Mouse (Mus musculus): Measurements from ENCODE around the gene Mchr1. TPM values are rescaled to one million over a fixed set of nuclear protein-coding genes. Genes with fewer than 3 reads are reported as not detected.

The Mchr1 gene
- polyA plus RNA-seq, 1 experiment, result 0.81 TPM

GRCm38 (mm10) chr15:81264392-81265095, 29.2 kb downstream of the Mchr1 start:
- H3K36me3 ChIP-seq (ENCODE audit: control insufficient read depth, insufficient read depth), result no peaks in the 10 kb centered on the region
- no peaks in the 10 kb centered on the region for H3K79me3 ChIP-seq (ENCODE audit: low read depth)
- no peak overlapping the region for H3ac ChIP-seq (ENCODE audit: control insufficient read depth, insufficient read length, low read depth)
- H3K79me2 ChIP-seq (ENCODE audit: control insufficient read depth, insufficient read depth), result no peaks in the 10 kb centered on the region
- TF ChIP-seq MYOG (IDR thresholded peaks at IDR 0.05; ENCODE audit: control insufficient read depth, extremely low read depth, insufficient read length) (no peak), USF1 (IDR thresholded peaks at IDR 0.05; ENCODE audit: low read depth) (peak; percentile 28), FOSL1 (IDR thresholded peaks at IDR 0.05; ENCODE audit: insufficient read depth, low read length, poor library complexity, severe bottlenecking) (no peak), CTCF (IDR thresholded peaks at IDR 0.05; ENCODE audit: control insufficient read depth, insufficient read depth, insufficient read length) (no peak), CEBPB (IDR thresholded peaks at IDR 0.05; ENCODE audit: low read depth) (peak; percentile 76), MYOD1 (IDR thresholded peaks at IDR 0.05; ENCODE audit: control insufficient read depth, insufficient read length, low read depth) (peak; percentile 68), MAX (IDR thresholded peaks at IDR 0.05) (peak; percentile 98)
- H3K4me3 ChIP-seq (ENCODE audit: insufficient read depth, poor library complexity, severe bottlenecking), result peak overlapping the region; percentile 7
- no peaks in the 10 kb centered on the region for H3K27me3 ChIP-seq (ENCODE audit: control insufficient read depth, insufficient read depth, insufficient read length)

- Histone ChIP-seq H3K27me3 (ENCODE audit: control insufficient read depth, insufficient read depth, insufficient read length) (no peaks in the 10 kb centered on the region), H3K36me3 (ENCODE audit: control insufficient read depth, insufficient read depth) (no peaks in the 10 kb centered on the region), H3K79me2 (ENCODE audit: control insufficient read depth, insufficient read depth) (no peaks in the 10 kb centered on the region), H3K4me3 (ENCODE audit: insufficient read depth, poor library complexity, severe bottlenecking) (no peak overlapping the region), H3ac (ENCODE audit: control insufficient read depth, insufficient read length, low read depth) (no peak overlapping the region), H3K79me3 (ENCODE audit: low read depth) (no peaks in the 10 kb centered on the region)
- no peak for TF ChIP-seq FOSL1 (IDR thresholded peaks at IDR 0.05; ENCODE audit: insufficient read depth, low read length, poor library complexity, severe bottlenecking)
- TF ChIP-seq CTCF (IDR thresholded peaks at IDR 0.05; ENCODE audit: control insufficient read depth, insufficient read depth, insufficient read length), result no peak
- TF ChIP-seq CEBPB (IDR thresholded peaks at IDR 0.05; ENCODE audit: low read depth), result no peak
- no peak for TF ChIP-seq MYOG (IDR thresholded peaks at IDR 0.05; ENCODE audit: control insufficient read depth, extremely low read depth, insufficient read length)
- no peak for TF ChIP-seq MYOD1 (IDR thresholded peaks at IDR 0.05; ENCODE audit: control insufficient read depth, insufficient read length, low read depth)
- no peak for TF ChIP-seq MAX (IDR thresholded peaks at IDR 0.05)
- TF ChIP-seq USF1 (IDR thresholded peaks at IDR 0.05; ENCODE audit: low read depth), result no peak
Observed at GRCm38 (mm10) chr15:81267416-81267815, 32.1 kb downstream of the Mchr1 start.

- no peak overlapping the region for H3K4me3 ChIP-seq (ENCODE audit: insufficient read depth, poor library complexity, severe bottlenecking)
- no peaks in the 10 kb centered on the region for H3K27me3 ChIP-seq (ENCODE audit: control insufficient read depth, insufficient read depth, insufficient read length)
- no peaks in the 10 kb centered on the region for H3K36me3 ChIP-seq (ENCODE audit: control insufficient read depth, insufficient read depth)
- H3K79me2 ChIP-seq (ENCODE audit: control insufficient read depth, insufficient read depth), result no peaks in the 10 kb centered on the region
- H3ac ChIP-seq (ENCODE audit: control insufficient read depth, insufficient read length, low read depth), result peak overlapping the region; percentile 21
- TF ChIP-seq MAX (IDR thresholded peaks at IDR 0.05) (peak; percentile 64), MYOG (IDR thresholded peaks at IDR 0.05; ENCODE audit: control insufficient read depth, extremely low read depth, insufficient read length) (no peak)
- H3K79me3 ChIP-seq (ENCODE audit: low read depth), result no peaks in the 10 kb centered on the region
Observed at GRCm38 (mm10) chr15:81272305-81273053, 37.2 kb downstream of the Mchr1 start.

GRCm38 (mm10) chr15:81273361-81273760, 38.1 kb downstream of the Mchr1 start:
- H3ac ChIP-seq (ENCODE audit: control insufficient read depth, insufficient read length, low read depth), result no peak overlapping the region
- TF ChIP-seq CEBPB (IDR thresholded peaks at IDR 0.05; ENCODE audit: low read depth) (no peak), MAX (IDR thresholded peaks at IDR 0.05) (no peak), FOSL1 (IDR thresholded peaks at IDR 0.05; ENCODE audit: insufficient read depth, low read length, poor library complexity, severe bottlenecking) (no peak), USF1 (IDR thresholded peaks at IDR 0.05; ENCODE audit: low read depth) (no peak), MYOG (IDR thresholded peaks at IDR 0.05; ENCODE audit: control insufficient read depth, extremely low read depth, insufficient read length) (no peak), CTCF (IDR thresholded peaks at IDR 0.05; ENCODE audit: control insufficient read depth, insufficient read depth, insufficient read length) (no peak), MYOD1 (IDR thresholded peaks at IDR 0.05; ENCODE audit: control insufficient read depth, insufficient read length, low read depth) (no peak)

GRCm38 (mm10) chr15:81277928-81278327, 42.6 kb downstream of the Mchr1 start:
- H3K27me3 ChIP-seq (ENCODE audit: control insufficient read depth, insufficient read depth, insufficient read length), result no peaks in the 10 kb centered on the region

More at GRCm38 (mm10) chr15:81273361-81273760, 38.1 kb downstream of the Mchr1 start:
- Histone ChIP-seq H3K79me3 (ENCODE audit: low read depth) (no peaks in the 10 kb centered on the region), H3K27me3 (ENCODE audit: control insufficient read depth, insufficient read depth, insufficient read length) (no peaks in the 10 kb centered on the region), H3K4me3 (ENCODE audit: insufficient read depth, poor library complexity, severe bottlenecking) (no peak overlapping the region), H3K36me3 (ENCODE audit: control insufficient read depth, insufficient read depth) (no peaks in the 10 kb centered on the region), H3K79me2 (ENCODE audit: control insufficient read depth, insufficient read depth) (no peaks in the 10 kb centered on the region)

More at GRCm38 (mm10) chr15:81277928-81278327, 42.6 kb downstream of the Mchr1 start:
- H3K36me3 ChIP-seq (ENCODE audit: control insufficient read depth, insufficient read depth), result no peaks in the 10 kb centered on the region
- no peak overlapping the region for H3K4me3 ChIP-seq (ENCODE audit: insufficient read depth, poor library complexity, severe bottlenecking)
- H3K79me2 ChIP-seq (ENCODE audit: control insufficient read depth, insufficient read depth), result no peaks in the 10 kb centered on the region
- H3K79me3 ChIP-seq (ENCODE audit: low read depth), result no peaks in the 10 kb centered on the region
- H3ac ChIP-seq (ENCODE audit: control insufficient read depth, insufficient read length, low read depth), result no peak overlapping the region
- TF ChIP-seq CTCF (IDR thresholded peaks at IDR 0.05; ENCODE audit: control insufficient read depth, insufficient read depth, insufficient read length) (no peak), MYOD1 (IDR thresholded peaks at IDR 0.05; ENCODE audit: control insufficient read depth, insufficient read length, low read depth) (no peak), MYOG (IDR thresholded peaks at IDR 0.05; ENCODE audit: control insufficient read depth, extremely low read depth, insufficient read length) (no peak), MAX (IDR thresholded peaks at IDR 0.05) (no peak), CEBPB (IDR thresholded peaks at IDR 0.05; ENCODE audit: low read depth) (no peak), FOSL1 (IDR thresholded peaks at IDR 0.05; ENCODE audit: insufficient read depth, low read length, poor library complexity, severe bottlenecking) (no peak), USF1 (IDR thresholded peaks at IDR 0.05; ENCODE audit: low read depth) (no peak)
